Mouse (Mus musculus) gastrocnemius, adult 8-10 months (tissue): ENCODE measurements around the gene Fgfr2. TPM values are rescaled to one million over a fixed set of nuclear protein-coding genes. Genes with fewer than 3 reads are reported as not detected.

Experiments
- DNase-seq, 2 experiments: peaks; one replicate each; pipeline ENCODE4 v3.0.0; 2022; ENCODE audit warnings: low spot score in 2 of 2
- total RNA-seq, 4 experiments: library from RNA; stranded (reverse); gene quantifications; 2 replicates each; pipeline ENCODE4 v1.2.4; 2022

Gene Fgfr2
- 1 to 10 TPM in 1 of 4 experiments, under 1 TPM in 3; 0.17 to 1.3 (median 0.62) TPM for total RNA-seq

DNA sequence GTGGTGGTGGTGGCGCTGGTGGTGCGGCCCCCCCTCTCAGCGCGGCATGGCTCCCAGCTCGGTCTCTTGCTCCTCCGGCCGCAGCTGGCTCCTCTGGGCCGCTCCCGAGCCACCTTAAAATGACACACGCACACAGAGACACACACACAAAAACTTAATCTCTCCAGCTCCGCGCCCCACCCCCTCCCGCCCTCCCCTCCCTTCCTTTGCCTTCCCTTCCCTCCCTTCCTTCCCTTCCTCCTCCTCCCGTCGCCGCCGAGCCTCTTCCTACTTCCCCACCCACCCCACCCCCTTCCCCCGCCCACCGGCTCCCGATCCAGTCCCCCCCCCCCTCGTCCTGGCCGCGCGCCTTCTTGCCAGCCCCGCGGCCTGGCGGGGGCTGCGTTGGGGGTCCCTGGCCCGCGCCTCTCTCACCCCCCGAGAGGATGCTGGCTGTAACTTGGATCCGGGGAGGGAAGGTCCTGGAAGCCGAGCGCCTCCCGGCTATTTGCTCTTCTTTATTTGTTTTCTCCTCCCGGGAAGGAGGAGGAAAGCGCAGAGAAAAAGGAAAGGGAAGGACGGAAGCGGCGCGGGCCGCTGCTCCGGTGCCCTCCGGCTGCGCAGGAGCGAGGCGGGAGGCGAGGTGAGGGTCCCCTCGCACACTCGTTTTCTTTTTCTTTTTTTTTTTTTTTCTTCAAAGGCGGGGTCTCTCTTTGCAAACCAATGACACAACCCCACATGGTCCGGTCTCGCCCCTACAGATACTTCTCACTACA is at the start of gene Fgfr2:
Gene Fgfr2, minus strand, starts transcription at position 107 of the 755 bp plus-strand sequence.
- DNase-seq, result peak; percentile 20 to 58

DNA sequence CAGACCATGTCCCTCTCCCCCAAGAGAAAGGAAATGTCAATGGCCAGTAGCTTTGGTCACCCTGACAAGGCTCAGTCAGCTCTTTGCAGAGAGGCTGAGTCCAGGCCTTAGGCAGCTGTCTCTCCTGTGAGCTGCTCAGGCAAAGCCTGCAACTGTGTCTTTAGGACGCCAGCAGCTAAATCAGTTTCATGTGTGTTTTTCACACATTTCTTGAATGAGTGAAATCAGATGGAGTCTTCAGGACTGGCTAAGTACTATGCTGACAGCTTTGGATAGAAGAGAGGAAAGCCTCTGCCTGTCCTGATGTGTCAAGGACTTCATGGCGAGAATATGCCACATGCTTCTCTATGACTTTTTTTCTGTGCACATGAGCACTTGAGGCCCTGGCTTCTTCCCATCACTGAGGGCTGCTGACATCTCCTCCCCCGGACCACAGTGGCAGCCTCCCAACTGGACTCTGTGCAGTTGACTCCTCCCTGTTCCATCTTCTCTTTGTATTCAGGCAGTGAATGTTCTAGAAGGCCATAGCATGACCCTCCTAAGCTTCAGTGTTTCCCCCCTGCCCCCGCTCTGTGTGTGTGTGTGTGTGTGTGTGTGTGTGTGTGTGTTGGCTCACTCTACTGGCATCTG is 48.4 kb upstream of the Fgfr2 start:
- no peak for DNase-seq

DNA sequence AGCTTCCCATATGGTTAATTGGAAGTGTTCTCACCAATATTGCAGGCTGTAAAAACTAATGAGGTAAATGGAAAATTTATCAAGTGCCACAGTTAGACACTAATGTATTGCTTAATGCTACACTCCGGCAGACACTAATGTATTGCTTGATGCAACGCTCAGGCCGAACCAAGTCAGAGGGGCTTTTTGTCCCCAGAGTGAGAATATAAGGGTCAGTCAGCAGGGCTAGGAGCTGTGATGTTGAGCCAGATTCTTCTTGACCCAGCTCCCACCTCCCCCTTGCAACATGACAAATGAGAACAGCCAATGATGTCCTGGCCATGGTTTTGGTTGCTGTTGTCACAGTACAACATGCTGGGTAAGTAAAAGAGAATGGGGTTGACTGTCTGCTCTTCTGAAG is 45.8 kb upstream of the Fgfr2 start:
- DNase-seq, result no peak

DNA sequence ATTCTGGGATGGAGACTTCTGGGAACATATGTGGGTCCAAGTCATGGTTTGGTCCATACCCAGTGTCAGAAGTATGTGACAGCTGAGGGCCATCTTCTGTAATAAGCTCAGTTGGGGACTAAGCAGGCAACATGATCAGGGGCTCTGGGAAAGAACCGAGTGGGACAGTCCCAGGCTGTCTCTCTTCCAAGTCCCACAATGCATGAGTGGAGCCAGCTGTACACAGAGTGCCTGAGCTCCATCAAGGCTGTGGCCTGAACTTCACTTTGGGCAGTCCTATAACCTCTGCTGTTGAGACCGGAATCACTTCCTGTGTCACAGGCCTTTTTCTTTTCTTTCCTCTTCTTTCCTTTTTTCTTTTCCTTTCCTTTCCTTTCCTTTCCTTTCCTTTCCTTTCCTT is 44.8 kb upstream of the Fgfr2 start:
- no peak for DNase-seq

DNA sequence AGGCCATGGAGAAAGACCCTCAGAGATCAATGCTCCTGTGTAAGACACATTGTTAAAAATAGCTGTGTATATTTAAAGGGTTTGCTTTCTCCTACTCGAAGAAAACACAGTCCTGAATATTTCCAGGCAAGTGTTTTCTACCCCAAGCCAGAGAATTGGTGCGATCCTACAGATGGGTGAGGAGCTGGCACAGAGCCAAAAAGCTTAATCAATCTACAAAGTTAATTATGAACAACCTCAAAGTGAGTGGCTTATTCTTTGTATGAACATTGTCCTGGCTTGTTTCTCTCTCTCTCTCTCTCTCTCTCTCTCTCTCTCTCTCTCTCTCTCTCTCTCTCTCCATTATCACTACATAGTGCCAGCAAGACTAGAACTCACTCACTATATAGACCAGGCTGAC is 41.6 kb upstream of the Fgfr2 start:
- DNase-seq, result no peak

DNA sequence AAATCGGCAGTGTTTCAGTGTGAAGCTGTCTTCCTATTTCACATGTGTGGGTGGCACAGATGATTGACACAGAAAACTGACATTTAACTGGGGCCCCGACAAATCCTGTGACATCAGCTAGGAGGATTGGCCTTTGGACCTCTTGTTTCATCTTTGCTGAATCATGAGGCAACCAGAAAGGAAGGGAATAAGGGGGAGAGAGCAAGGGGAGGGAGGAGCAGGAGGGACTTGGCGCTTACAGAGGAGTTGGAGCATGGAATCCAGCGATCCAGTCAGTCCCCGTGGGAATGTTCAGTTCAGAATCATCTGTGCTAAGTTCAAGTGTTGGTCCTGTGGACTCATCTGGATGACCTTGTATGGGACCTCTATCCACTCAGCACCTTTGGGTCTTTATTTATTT is 39.9 kb upstream of the Fgfr2 start:
- DNase-seq, result no peak

DNA sequence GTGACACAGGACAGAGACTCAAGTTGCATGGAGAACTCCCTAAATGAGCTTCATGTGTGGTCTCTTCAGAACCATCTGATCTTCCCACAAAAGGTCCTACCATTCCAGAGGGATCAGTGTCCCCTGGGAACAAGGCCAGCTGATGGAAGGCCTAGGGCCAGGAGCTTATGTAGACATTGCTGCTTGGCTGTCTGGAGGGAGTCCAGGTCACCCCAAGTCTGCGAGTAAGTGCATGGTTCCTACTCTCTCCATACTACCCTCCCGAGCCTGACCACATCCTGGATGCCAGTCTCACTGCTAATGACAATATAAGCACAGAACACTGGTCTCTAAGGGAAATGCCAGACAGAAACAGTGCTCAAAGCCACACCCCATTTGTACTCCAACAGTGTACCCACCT is 39.0 kb upstream of the Fgfr2 start:
- DNase-seq, result no peak

DNA sequence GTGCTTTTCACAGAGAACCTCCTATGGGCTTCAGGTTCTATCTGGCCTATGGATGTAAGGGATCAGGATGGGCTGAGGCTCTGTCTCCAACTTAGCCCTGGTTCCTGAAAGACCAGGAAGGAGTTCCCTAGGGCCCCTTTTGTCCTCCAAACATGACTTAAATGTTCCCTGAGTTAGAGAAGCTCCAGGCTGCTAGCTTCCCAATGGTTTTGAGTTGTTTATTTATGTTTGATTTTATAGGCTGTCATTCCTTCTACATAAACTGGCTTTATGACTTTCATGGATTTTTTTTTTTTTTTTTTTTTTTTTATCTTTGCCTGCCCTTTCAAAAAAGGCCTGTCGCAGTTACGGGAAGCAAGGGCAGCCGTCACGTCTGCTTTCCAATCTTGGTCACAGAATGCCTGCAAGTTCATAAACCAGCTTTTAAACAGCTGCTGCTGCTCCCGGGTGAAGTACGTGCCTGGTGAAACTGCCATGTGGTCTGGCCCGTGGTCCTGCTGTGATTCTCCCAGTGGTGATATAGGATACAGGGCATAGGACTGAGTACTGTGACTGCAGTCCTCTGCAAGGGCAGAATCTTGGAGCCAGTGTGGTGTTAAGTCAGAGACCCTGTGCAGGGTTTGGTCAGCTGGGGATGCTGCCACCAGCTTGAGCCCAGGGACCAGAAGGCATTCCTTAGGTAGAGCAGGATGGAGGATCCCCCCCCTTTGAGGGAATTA is 38.4 kb upstream of the Fgfr2 start:
- no peak for DNase-seq

DNA sequence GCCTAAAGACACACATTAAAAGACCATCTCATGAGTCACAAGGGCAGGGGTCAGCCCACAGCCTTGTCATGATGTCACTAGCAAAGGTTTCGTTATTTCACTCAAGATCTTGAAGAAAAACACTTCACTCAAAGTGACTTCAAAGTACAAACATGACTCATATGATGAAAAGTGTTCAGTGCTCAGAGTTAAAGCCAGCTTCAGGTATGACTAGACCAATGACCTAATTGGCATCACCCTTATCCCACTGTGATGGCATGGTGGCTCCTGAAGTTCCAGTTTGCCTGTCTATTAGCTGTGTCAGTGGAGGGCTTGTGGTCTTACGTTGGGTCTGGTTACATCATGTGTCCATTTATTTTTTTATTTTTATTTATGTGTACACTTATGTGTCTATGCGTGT is 36.4 kb upstream of the Fgfr2 start:
- no peak for DNase-seq

DNA sequence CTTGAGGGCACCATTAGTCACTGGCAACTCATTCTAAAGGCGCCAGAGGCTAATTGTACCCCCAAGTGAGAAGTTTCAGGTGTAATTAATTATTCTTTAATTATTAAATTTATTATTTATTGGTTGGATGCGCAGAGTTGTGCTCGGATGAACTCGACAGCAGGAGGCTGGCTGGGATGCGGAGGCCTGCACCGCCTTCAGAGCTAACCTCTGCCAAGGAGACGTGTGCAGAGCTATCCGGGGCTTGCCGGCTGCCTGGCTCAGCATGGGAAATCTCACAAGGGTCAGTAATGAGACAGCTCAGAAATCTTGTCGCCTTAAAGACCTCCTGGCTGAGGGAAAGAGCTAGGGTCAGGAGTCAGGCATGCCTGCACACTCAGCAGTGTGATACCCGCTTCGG is 32.5 kb upstream of the Fgfr2 start:
- DNase-seq, result no peak

DNA sequence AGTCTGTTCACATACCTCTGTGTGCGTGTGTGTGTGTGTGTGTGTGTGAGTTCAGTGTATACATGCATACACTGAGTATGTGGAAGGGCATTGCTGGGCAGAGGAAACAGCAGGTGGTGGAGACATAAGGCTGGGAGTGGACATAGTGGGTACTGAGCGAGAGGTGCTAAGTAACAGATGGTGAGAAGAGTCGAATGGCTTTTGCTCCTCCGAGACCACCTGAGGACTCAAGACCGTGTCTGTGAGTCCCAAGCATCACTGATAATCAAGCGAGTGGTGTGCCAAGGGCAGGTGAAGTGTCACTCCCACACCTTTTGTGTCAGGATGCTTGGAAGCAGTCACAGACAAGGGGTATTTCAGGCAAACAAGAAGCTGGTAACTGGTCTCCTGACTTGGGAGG is 31.7 kb upstream of the Fgfr2 start:
- no peak for DNase-seq

DNA sequence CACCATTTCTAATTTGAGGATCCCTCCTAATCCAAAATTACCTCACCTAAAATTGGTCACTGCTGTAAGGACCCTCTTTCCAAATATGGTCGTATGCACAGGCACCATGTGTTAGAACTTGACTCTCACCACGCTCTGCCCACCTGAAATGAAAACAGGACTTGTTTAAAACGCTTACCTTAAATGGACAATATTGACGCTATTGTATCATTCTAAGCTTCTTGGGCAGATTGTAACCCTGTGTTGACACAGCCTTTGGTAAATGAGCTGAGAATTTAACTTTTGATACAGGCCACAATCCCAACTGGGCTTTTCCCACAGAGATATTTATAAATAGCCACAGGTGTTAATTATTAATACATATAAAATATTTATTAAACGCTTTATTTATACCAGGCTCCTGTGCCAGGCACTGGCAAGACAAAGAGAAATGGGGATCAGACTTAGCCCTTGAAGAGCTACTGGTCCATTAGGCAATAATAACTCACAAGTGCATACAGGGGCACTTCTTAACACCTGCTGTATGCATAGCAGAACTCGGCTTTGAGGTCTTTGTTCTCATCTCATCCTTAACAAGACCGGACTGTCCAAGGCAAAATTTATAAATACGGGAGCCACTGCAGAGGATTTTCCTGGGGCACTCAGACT is 16.7 kb upstream of the Fgfr2 start:
- no peak for DNase-seq

DNA sequence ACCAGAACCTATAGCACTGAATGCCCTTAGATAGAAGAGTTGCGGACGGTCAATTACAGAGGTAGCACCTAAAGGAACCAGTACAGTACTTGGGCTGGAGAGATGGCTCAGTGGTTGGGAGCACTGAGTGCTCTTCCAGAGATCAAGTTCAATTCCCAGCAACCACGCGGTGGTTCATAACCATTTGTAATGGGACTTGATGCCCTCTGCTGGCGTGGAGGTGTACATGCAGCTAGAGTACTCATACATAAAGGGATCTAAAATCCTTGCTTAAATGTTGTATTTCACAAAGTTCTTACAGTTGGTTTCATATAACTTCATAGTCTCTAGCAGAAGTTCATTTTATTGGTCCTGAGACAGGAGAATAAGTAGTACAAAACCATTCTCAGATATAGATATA is 10.4 kb upstream of the Fgfr2 start:
- DNase-seq, result no peak

DNA sequence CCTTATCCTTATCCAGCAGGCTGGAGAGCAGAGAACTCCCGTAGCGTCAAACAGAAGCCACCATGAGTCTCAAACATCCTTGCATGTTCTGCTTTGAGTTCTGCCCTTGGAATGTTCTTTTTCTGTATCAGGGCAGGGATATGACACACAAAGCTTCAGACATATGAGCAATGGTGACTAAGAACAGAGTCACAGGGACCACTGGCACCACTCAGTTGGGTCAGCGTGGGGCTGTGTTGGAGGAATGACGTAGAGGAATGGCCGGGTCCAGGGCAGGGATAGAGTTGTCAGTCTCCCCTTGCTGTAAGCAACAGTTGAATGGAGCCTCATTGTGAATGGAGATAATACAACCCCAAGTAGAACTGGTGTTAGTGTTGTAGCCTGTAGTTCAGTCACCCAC is 9.6 kb upstream of the Fgfr2 start:
- DNase-seq, result no peak

DNA sequence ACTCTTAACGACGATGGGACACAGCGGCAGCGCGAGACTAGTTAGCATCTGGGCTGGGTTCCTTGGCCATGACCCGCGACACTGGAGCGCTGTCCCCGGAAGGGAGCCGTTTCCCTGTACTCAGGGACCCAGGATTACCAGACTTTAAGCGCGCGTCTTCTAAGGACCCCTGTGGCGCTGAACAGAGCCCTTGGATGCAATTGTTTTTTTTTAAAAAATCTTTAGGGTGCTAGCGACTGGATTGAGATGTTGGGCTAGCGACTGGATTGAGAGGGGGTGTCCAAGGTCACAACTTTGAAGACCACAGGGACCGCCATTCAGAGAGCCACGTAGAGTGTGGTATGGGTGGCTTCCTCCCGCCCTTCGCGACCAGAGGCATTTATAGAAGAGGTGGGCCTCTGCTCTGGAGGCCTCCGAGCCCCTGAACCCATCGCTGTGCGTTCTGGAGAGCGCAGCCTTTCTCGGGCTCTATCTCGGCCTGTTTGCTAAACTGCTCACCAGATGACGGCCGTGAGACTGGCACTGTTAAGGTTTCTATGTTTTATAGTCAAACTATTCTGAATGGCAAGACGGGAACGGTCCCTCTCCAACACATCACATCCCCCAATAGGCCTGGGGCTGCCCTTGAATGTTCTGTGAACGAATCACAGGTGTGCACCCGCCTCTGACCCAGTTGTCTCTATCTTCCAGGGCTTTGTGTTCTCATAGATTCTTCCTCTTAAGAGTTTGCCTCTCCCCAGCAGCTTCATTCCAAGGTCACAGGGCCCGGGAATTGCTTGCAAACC is 1.7 kb upstream of the Fgfr2 start:
- no peak for DNase-seq

DNA sequence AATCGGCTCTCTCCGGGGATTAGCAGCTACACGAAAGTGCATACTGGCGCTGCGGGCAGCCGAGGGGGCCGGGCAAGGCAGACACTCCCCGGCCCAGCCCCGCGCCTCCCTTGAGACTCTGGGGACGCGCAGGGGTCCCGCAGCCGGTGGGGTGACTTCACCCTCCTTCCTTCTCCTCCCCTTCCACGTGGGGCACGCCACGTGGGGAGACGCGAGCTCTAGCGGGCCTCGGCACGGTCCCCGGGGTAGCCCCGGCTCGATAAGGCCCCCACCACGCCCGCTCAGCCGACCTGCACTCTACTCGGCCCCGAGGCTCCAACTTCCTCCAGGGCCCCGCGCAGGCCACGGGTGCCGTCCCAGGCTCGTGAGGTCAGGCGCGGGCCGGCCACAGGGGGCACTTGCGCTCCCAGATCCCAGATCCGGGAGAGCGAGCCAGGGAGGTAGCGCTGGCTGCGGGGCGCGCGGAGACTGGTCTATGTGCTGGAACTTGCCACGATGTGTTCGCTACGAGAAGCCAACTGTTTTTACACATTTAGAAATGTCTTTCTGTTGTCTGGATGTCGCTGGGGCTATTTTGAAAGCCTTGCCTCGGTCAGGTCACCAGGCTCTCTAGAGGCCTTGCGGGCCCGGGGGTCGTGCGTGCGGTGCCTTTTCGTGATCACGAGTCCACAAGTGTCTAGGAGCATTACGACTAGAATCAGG is 1.0 kb upstream of the Fgfr2 start, which contains the start of gene Ctbp2:
Gene Ctbp2, minus strand, starts transcription at position 356 of the 702 bp plus-strand sequence.
- peak; percentile 80 to 82 for DNase-seq

DNA sequence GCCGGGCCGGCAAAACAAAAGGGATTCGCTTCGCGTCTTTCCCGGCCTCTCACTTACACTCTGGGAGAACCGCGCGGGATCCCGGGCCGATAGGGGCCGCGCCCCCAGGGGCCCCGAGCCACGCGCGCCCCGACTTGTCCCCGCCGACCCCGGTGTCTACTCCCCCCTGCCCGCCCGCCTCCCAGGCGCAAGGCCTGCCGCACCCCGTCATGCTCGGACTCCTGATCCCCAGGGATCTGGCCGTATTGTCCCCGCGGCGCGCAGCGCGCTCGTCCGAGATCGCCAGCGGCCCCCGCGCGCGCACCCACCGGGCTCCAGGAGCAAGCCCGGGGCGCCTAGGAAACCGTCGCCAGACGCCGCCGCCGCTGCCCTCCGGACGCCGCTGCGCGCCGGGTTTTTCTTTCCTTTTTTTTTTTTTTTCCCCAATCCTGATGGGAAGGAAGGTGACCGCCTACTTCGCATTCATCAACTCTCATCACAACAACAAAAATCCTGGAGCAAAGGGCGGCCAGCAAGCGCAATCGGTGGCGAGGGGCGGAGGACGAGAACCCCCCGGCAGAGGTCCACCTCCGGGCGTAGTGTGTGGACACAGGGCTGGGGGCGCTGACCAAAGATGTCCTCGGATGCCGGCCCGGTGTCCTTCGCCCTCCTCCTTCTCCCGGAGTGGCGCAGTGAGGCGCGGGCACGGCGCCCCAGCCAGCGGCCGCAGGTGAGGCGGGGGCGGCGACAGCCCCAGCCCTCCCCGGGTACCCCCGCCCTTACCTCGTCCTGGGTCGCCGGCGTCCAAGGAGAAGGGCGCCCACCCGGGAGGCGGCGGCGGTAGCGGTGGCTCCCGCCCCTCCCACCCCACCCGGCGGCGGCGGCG is 539 bp downstream of the Fgfr2 start:
- peak; percentile 30 to 42 for DNase-seq

DNA sequence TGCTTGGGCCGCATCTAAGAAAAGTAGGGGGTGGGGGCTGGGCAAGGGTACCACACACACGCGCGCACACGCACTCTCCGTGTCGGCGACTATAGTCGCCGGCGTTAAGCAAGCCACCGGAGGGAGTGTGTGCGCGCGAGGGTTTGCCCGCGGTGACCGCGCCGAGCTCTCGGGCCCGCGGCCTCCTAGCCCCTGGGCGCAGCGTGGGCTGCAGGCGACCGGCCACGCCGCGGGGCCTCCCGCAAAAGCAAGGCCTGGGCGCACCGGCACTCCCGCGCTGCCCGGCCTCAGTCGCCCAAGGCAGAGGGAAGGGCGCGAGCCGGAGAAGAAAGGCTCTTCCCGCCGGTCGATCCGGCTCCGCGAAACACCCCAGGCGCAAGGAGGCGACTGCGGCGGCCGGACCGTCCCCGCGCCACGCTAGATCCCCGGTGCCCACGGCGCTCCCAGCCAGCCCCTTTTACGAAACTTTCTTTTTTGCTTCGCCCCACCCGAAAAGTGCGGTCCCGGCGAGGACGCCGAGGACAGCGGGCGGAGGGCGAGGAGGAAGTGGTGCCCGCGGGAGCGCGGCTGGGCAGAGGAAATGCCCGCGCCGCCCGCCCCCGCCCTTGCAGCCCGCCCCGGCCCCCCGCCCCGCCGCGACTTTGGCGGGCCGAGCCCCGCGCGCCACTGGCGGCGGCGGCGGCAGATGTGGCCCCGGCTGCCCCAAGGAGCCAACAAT is 1.3 kb downstream of the Fgfr2 start:
- DNase-seq, result peak; percentile 11 to 12

DNA sequence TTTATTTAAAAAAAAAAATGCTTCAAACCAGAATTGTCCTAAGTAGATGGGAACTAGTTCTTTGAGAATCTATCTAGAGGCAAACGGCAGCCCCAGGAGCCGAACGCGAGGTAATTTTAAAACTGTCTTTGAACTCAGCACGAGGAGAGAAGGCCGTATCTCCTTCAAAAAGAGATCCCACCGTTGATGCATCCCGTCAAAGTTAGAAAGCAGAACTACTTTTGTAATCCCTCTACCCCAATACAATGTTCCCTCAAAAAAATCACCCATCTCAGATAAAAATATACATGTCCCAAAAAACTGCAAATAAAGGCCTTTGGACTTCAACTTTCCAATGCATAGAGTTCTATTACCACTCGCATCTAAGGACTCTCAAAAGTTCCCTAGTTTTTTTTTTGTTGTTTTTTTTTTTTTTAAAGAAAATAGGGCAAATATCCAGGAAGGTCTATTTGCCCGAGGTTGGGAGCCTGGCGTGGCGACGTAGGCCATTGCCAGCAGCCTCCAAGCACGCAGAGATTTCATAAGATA is 2.0 kb downstream of the Fgfr2 start:
- no peak for DNase-seq
